Mouse (Mus musculus) kidney, adult 8-10 months (tissue): ENCODE measurements around the gene Xrcc5.

Source experiments
- DNase-seq, 2 experiments: peaks; one replicate each; pipeline ENCODE4 v3.0.0; 2022

The Xrcc5 gene

GRCm38 (mm10) chr1:72400616-72401015, 93.4 kb downstream of the Xrcc5 start:
- DNase-seq: no peak

DNA sequence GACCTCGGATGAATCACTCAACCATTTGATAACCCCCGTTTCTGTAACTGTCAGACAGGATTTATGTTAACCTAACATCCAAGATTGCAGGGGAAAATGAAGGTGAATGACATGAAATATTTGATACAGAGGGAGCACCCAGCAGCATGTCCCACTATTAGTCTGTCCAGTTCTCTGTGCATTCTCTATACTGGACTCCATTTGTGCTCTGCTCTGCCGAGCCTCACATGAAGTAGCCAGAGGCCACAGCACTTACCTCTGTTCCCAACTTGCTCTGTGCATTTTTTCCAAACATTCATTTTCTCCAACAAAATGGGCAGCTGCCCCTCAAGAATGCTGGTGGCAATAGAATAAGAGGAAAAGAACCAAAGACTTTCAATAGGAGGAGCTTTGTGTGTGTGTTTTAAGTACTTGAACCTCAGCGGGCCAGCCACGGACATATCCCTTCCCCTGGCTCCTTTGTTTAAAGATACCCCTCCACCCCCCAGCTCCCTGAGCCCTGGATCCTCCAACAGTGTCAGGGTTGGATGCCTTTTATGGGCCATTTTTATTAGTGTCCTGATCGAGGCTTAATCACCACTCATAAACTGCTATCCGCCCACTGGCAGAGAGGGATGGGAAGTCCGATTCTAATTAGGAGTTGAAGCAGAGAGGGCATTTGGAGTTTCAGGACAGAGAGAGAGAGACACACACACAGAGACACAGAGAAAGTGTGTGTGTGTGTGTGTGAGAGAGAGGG, 94.3 kb downstream of the Xrcc5 start:
- no peak for DNase-seq

GRCm38 (mm10) chr1:72406505-72407079, 99.4 kb downstream of the Xrcc5 start:
- no peak for DNase-seq

- DNase-seq: no peak
Measured at GRCm38 (mm10) chr1:72409936-72410335, 102.7 kb downstream of the Xrcc5 start.

DNA sequence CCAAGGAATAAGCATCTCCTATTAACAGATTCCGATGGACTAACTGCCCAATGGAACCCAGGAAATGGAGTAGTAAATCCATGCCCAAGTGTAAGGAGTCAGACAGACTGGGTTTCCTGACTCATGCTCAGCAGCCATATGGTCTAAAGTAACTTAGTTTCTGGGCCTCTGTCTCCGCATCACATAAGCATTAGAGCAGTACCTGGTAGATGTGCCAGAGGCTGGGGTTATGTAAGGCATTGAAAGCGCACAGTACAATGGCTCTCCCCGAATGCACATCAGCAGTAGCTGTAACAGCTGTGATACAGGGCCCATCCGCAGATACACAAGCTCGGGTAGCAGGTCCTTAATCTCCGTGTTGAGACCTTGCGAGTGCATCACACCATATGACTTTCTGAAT, 103.9 kb downstream of the Xrcc5 start:
- no peak for DNase-seq

- DNase-seq: no peak
Measured at GRCm38 (mm10) chr1:72413205-72413604, 106.0 kb downstream of the Xrcc5 start.

- no peak for DNase-seq
Measured at GRCm38 (mm10) chr1:72414133-72414532, 106.9 kb downstream of the Xrcc5 start.

GRCm38 (mm10) chr1:72414561-72415253, 107.5 kb downstream of the Xrcc5 start:
- no peak for DNase-seq

DNA sequence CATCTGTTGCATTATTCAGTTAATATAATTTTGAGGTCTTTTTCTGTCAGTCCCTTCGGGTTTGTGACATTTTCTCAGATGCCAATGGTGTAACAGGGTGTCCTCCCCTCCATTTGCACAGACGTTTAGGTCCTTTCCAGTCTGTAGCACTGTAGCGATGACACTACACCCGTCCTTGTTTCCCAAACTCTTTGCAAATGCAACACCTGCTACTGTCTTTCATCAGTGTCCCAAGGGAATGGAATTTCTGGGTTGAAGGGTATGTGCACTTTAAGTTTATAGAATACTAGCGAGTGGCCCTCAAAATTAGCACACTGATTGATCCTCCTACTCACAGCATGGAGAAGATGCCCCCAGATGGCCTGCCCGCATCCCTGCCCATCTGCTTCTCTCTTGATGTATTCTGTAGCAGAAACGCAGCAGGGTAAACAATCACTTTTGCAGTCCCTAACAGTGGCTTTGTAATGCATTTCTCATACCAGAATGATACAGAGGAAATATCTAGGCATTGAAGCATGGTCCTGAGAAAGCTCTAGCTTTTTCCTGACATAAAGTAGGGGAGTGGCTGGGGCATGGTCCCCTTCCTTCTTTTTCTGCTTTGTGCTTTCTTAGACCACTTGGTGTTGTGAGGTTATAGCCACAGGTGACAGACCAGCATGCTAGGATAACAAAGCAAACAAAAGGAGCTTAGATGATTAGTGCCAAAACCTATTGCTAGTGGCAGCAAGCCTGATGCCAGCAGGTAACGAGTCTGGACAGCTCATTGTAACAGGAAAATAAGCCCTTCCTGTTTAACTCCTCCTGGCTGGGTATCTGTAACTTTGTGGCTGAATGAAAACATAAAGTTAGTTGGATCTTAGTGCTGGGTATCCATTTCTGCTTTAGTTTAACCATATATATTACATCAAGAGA, 111.8 kb downstream of the Xrcc5 start:
- DNase-seq: no peak

DNA sequence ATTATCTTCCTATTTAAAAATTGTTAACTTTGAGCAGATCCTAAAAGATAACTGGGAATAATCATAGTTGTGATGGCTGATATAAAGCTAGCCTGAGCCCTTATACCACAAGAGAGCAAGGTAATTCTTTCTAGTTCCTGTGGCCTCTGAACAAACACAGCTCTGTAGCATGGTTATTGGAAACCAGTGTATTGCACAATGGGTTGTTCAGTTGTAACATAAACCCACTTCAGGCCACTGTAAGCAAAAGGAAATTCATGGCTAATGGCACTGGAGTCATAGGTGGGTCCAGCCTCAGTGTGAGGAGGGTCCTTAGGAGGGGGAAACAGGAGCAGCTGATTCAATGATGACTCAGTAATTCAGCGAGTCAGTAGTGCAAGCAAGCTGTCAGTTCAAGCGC, 113.0 kb downstream of the Xrcc5 start:
- DNase-seq: no peak

DNA sequence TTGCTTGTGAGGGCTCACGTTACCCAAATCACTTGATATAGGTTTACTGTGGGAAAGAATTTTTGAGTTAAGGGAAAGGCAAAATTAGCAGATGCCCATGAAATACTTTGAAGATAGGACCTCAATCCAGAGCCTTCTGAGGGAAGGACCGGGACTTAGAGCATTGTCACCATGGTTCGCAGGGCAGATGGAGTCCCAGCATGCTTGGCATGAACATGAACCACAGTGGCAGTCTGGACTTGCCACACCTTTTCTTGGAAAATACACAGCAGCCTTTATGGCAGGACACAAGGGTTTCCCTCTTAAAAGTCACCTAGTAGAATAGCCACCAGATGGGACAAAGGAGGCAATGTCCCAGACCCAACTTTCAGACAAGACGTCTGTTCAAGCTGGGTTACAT, 114.9 kb downstream of the Xrcc5 start:
- no peak for DNase-seq

DNA sequence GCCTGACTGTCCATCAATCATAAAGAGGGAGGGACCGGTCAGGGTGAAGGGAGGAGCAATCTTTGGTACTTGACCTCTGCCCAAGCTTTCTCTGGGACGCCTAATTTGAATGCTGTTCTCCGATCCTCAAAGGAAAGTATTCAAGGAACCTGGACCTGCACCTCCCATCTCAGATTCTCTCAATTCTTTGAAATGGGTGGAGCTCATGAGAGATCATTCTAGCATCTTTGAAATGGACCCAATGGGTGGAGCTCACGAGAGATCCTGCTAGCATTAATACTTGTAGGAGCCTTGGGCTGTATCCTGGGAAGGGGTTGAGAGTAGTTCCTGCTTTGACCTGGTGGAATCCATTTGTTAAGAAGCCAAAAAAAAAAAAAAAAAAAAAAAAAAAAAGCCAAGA, 119.2 kb downstream of the Xrcc5 start:
- DNase-seq: no peak

DNA sequence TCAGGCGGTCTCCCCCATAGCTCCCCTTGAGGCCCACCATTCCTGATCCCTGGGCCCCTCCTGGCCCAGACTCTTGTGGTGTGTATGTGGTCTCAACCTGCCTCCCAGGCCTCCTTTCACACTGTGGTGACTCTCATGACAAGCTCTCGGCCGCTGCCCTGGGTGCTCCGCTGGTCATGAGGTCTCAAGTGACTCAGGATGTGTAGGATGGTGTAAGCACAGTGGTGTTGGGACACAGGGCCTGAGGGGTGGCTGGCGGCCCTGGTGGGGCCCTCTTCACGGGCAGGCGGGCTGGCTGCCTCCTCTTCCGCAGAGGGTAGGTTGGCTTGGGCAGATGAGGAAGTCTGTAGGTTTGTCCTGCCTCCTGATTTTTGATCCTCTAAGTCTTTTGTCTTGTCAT, 121.3 kb downstream of the Xrcc5 start:
- DNase-seq: no peak

DNA sequence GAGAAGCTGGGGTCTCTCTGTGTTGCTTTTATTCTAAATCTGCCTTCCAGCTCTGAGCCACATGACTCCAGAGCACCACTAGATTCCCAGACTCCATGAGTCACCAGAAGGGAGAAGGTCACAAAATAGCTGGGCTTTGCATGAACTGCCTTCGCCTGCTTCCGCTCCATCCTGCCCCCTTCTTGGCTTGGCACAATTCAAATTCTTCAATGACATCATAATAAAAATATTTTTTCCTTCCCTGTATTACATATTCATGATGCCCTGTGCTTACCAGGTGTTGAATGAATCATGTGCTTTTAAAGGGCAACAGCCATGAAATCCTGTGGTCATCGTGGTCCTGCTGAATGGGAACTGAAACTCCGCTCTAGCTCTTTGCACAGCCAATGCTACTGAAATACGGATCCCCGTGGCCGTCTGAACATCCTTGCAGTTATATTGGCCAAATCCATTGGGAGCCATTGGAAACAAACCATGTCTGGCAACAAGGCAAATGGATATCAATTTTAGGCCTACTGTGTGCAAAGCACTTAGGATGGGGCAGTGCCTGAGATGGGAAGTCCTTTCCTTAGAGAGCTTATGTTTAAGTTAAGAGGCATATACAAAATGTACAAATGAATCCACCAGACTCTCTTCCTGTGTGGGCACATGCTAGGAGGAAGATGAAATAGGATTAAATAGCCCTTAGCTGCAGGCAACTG, 122.0 kb downstream of the Xrcc5 start:
- DNase-seq: no peak

DNA sequence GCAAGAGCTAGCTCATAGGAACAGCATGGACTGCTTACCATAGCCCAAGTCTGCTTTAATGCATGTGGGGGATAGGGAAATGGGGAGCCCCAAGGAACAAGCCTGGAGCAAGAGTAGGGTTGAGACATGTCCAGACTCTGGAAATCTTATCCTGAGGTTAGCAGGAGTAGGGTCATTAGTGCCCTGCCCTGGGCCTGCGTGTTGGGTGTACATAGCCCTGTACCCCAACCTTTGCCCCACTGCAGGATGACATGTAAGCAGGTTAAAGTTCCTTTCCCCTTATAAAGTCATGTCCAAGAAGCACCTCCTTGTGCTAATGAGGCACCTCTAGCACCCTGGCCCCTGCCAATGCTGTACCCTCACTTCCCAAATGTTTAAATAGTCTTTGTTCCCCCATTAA, 125.4 kb downstream of the Xrcc5 start:
- no peak for DNase-seq

GRCm38 (mm10) chr1:72434510-72434909, 127.3 kb downstream of the Xrcc5 start:
- no peak for DNase-seq

GRCm38 (mm10) chr1:72436967-72437366, 129.7 kb downstream of the Xrcc5 start:
- no peak for DNase-seq

DNA sequence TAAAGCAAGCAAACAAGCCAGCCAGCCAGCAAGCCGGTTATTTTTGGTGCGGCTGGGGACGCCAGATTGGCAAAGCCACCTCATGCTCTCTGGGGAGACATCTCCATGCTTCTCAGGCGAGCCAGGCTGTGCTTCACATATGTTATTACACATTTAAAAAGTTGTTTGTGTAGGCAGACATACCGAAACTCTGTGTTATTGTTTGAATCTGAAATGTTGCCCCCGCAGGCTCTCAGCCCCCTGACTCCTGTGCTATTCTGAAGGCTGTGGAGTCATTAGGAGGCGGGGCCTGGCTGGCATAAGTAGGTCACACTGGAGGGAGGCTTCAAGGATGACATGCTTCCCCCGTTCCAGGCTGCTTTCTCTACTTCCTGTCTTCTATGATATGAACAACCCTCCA, 131.9 kb downstream of the Xrcc5 start:
- DNase-seq: no peak

DNA sequence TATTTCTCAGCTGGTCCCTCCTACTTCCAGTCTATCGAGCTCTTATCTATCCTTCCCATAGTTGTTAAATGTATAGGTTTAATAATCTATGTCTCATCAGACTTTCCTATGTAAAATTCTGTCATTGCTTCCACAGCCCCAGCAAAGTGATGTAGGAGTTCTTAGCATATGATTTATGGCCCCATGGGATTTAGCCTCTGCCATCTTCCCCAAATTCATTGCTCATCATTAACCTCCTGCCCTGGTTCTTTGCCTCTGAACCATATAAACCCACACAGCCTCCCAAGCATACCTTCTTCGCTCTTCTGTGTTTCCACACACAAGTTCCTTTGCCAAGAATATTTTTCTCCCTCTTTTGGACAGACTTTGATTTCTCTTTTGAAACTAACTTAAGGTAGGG, 135.5 kb downstream of the Xrcc5 start:
- DNase-seq: no peak
